Mouse (Mus musculus) adrenal gland, postnatal 14 days (tissue): Measurements from ENCODE around the gene Hes5. TPM values are rescaled to one million over a fixed set of nuclear protein-coding genes. Genes with fewer than 3 reads are reported as not detected.
A peak's percentile ranks its signal among the peaks of the same experiment; 100 is the strongest.

Experiments used
- DNase-seq: peaks from one replicate; pipeline ENCODE4 v3.0.0; 2021; ENCODE audit warnings: mixed read lengths
- long read RNA-seq, 2 experiments: library from polyadenylated mRNA; stranded (forward); transcript quantifications; one replicate each; pipeline ENCODE4 v2.0.0; 2021
- total RNA-seq: library from RNA; stranded (reverse); gene quantifications from 2 replicates; pipeline ENCODE4 v1.2.3, GENCODE M21; 2021

The Hes5 gene
- total RNA-seq = not detected in 2 replicates
- long read RNA-seq, experiment 1, partial matches to known transcripts = 0 of 1 reads
- long read RNA-seq, experiment 1, other reads (novel, unspliced or antisense) = 0 of 1 reads
- long read RNA-seq, experiment 2 = 0 reads

DNA sequence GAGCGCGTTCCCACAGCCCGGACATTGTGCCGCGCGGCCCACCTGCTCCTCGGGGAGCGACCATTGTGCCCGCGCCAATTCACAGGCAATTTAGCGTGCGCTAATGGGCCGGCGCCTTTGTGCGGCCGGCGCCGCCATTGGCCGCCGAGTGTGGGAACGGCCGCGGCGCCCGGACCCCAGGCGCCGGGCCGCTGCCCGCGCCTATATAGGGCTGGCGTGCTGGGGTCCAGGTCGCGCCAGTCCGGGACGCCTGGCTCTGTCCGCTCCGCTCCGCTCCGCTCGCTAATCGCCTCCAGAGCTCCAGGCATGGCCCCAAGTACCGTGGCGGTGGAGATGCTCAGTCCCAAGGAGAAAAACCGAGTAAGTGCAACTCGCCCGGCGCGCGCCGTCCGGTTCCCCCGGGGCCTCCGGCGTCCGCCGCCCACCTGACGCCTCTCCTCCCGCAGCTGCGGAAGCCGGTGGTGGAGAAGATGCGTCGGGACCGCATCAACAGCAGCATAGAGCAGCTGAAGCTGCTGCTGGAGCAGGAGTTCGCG is at the start of gene Hes5:
Gene Hes5 (plus strand): TSS at position 234 of the 536 bp plus-strand sequence.
- peak; percentile 31 for DNase-seq

DNA sequence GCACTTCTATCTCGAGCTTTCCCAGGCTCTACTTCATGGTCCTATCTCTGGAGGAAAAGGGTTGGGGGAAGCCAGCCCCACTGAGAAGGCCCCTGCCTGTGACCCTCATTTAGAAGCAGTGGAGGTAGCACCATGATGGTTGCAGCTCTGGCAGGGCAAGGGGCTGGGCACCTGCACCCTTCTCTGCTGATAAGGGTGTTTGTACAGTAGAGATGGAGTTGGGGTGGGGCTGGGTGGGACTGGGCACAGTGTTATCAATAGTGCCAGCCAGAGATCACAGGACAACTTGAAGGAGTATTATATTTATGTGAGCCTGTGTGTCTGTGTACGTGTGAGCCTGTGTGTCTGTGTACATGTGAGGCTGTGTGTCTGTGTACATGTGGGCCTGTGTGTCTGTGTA is 49.1 kb upstream of the Hes5 start:
- no peak for DNase-seq

GRCm38 (mm10) chr4:154913845-154914244 is 46.9 kb upstream of the Hes5 start:
- no peak for DNase-seq

GRCm38 (mm10) chr4:154914252-154914651 is 46.5 kb upstream of the Hes5 start:
- no peak for DNase-seq

- no peak for DNase-seq
Measured at GRCm38 (mm10) chr4:154914707-154915106, 46.0 kb upstream of the Hes5 start.

- no peak for DNase-seq
Measured at GRCm38 (mm10) chr4:154915286-154915685, 45.4 kb upstream of the Hes5 start.

- no peak for DNase-seq
Measured at GRCm38 (mm10) chr4:154916662-154917061, 44.1 kb upstream of the Hes5 start.

DNA sequence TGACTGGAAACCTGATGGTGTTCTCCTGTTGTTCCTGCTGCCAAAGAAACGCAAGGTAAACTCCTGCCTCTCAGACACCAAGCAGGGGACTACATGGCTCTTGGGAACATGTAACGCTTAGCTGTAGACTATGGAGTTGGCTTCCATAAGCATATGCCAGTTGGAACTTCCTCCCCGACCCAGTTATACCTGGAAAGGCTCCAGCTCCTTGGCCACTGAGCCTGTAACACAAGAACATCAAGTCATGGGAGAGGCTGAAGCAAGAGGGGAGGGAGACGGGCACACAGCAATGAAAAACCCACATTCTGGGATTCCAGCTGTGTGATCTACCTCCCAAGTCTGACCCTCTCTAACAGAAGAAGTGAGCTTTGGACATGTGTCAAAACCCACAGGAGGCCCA is 38.4 kb upstream of the Hes5 start:
- DNase-seq = no peak

GRCm38 (mm10) chr4:154922931-154923330 is 37.8 kb upstream of the Hes5 start:
- no peak for DNase-seq

- no peak for DNase-seq
Measured at GRCm38 (mm10) chr4:154925413-154925812, 35.3 kb upstream of the Hes5 start.

DNA sequence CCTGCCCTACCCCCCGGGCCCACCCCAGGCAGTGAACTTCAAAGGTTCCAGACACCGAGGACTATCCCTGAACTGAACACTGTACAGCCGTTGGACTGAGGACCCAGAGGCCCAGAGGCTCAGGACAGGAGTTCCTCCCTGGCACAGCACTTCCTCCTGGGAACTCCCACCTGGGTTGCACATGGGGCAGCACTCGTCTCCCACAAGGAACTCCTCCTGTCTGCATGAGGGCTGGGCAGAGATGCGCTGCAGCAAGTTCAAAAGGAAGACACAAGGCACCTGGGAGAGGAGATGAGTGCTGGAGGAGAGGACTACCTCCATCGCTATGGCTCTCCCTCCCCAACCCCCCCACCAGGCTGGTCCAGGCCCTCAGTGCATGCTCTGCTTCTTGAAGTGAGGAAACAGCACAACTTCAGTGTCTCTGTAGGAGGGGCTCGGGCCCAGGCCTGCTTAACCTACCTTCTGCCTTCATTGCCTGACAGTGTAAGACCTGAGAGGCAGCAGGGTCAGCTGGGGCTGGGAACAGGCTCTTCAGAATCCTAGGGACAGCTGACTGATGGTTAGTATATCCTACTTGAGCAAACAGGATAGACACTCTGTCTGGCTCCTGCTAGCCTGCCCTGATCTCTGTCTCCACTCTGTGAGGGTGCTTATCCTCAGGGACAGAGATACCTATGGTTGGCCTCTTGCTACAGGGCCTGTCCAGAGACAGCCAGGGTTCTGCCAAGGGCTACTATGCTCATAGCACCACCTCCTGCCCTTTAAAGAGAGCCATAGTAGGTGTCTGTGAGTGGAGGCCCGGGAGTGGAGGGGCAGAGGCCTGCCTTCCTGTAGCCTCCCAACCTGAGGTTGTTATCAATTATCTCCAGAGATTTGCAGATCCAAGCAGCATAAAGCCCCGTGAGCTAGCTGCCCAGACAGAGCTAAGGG is 33.5 kb upstream of the Hes5 start:
- no peak for DNase-seq

DNA sequence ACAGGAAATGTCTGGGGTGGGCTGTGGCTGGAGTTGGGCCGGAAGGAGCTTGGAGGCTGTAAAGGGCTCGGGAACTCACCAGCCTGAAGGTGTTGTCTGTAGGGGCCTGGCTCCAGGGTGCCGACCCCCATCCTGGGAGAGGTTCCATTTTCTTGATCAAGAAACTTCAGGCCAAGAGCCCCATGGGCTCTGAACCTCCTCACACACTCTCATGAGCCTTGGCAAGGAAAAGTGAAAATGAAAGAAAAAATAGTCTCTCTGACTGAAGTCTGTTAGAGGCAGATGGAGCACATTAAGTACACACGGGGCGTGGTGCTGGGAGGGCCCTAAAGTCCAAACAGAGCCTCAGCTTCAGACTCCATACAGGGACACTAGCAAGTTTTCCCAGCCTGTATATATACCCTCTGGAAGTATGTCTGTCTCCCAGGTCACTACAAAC is 32.8 kb upstream of the Hes5 start:
- DNase-seq = peak; percentile 33

- no peak for DNase-seq
Measured at GRCm38 (mm10) chr4:154928395-154929087, 32.2 kb upstream of the Hes5 start, which contains the start of gene Tnfrsf14. Tnfrsf14 (minus strand) TSS chr4:154928563.

DNA sequence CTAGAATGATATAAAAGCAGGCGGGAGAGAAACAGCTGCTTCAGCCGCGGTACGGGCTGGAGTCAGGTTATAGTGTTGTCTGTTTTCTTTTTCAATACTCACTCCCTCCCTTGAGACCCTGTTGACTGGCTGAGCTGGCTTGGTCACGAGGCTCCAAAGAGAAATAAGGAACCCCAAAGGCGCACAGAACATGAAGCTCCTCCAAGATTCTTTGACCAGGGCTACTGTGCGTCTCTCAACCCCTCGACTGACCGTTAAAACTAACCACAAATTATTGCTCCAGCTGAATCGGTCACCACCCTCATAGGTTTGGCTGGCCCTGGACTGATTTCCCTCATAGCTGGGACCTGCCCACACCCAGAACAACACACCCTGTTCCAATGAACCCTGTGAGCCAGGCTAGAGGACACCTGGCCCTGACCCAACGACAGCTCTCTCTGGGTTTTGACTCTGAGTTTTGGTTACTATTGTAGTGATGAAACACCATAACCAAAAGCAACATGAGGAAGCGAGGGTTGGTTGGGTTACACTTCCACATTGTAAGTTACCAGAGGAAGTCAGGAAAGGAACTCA is 31.5 kb upstream of the Hes5 start:
- DNase-seq = peak; percentile 27

- DNase-seq = peak; percentile 32
Measured at GRCm38 (mm10) chr4:154933306-154933907, 27.3 kb upstream of the Hes5 start.

- no peak for DNase-seq
Measured at GRCm38 (mm10) chr4:154934800-154935199, 25.9 kb upstream of the Hes5 start.

GRCm38 (mm10) chr4:154935788-154936187 is 24.9 kb upstream of the Hes5 start:
- peak; percentile 25 for DNase-seq

DNA sequence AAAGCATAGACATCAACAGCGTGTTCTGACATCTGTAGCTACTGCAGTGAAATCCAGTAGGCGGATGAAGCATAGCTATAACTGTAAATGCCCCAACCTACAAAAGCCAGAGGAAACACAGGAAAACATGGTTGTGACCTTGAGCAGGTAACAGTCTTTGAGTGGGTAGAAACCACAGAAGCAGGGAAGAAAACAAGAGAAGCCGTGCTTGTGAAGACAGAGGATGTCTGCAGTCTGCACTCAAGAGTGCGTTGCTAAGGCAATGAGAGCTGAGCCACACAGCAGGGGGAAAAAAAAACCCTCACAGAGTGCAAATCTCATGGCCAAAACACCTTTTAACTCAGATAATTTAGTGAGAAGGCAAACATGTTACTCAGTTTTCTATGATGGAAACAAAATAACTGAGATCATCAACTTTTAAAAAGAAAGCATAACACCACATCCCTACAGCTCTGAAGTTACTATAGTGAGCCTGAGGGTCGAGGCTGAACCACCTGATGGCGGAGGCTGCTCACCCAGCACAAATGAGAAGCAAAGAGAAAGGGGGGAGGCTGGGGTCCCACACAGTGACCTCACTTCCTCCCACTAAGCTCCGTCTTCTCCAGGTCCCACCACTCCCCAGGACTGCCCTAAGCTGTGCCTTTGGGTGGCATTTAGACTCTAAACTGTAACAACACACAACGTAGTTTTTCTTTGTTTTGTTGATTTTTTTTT is 24.0 kb upstream of the Hes5 start:
- no peak for DNase-seq

DNA sequence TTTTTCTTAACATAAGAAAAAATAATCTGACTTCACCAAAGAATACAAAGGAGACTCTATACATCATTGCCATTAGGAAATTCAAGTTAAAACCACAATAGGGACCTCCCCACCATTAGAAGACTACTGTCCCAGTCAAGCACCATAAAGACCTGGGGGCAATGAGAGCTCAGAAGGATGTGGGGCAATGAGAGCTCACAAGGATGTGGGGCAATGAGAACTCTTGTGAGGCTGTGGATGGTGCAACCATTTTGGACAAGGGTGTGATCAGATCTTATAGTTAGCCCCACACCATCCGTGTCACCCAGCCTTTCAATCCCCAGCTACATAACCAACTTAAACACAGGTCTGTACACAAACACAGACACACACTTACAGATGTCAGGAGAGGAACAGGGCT is 23.0 kb upstream of the Hes5 start:
- DNase-seq = no peak

DNA sequence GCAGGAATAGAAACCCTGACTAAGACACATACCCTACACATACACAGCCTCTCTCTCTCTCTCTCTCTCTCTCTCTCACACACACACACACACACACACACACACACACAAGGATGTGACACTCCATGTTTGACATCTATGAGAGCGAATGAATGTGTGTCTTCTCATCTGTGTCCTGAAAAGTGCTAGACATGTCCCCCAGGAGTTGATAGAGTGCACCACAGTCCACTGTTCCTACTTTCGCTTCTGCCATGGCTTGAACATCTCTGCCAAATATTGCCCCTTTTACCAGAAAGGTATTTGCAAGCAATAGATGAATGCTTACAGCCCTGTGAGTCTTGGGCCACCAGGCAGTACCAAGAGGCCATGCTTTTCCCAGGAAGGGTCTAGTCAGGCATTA is 20.6 kb upstream of the Hes5 start:
- no peak for DNase-seq

- no peak for DNase-seq
Measured at GRCm38 (mm10) chr4:154941831-154942230, 18.9 kb upstream of the Hes5 start.
